7 mouse cellular contexts compared by ENCODE assay signal in the genomic region with DNA sequence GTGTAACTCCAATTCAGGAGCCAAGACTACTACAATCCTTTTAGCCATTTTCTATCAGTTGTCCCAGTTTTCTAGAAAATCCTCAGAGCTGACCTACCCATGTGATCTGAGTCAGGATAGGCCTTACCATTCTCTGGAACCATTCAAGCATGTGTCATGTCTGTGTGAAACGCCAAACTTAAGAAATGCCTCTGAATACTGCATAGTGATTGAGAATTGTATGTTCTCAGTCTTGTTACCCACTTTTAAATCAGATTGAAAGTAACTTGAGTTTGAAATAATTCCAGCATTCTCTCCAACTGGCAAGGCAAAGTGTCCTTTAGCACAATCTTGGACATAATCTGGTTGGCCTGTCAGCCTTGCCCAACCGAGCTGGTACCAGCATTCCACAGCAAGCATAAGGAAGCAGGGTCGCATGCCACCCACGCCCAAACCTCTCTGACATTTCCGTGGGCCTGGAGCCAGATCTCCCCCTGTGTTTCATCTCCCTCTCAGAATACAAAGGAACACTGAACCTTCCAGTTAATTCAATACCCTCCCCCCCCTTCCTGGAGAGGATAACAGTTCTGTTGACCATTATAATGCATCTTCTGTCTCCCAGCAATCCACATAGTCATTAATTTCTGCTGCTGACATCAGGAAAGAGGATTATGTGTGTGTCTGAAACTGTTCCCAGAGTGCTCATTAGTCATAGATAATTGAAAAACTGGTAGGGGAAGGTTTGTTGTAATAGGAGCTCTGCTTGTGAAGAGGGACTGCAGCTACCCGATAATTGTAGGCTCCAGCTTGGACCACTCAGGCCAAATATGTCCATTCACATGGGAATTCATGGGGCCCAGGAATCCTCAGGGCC.
DNase-seq lines count a peak whose midpoint lies in the region; ATAC-seq and TF ChIP-seq lines count a peak whose summit lies in the region.

No protein-coding gene starts in this region.

- ATAC-seq in midbrain, embryonic 12.5 days (ENCODE audit: low FRiP score, low read depth): peak; percentile 74
- no peak for ATAC-seq in megakaryocyte, adult 5-6 weeks (ENCODE audit: poor library complexity, severe bottlenecking)

- H3K36me3 ChIP-seq in testis, adult 2 months (ENCODE audit: control insufficient read depth, insufficient read depth, low read length): no peaks in the 10 kb centered on the region
- no peaks in the 10 kb centered on the region for H3K36me3 ChIP-seq in forebrain, embryonic 10.5 days (replicated peaks)
- H3K36me3 ChIP-seq in kidney, adult 2 months (ENCODE audit: control insufficient read depth, insufficient read depth, low read length): no peaks in the 10 kb centered on the region
- no peaks in the 10 kb centered on the region for H3K36me3 ChIP-seq in midbrain, embryonic 12.5 days

- H3K27ac ChIP-seq in testis, adult 2 months (ENCODE audit: control insufficient read depth, insufficient read depth, low read depth, low read length): peak overlapping the region; percentile 53; the same call in 1 of the 2 replicates
- peak overlapping the region; percentile 69 for H3K27ac ChIP-seq in forebrain, embryonic 10.5 days
- H3K27ac ChIP-seq in kidney, adult 2 months (ENCODE audit: insufficient read depth, low read depth, low read length): peak overlapping the region; percentile 55
- peak overlapping the region; percentile 39; the same call in 1 of the 2 replicates for H3K27ac ChIP-seq in midbrain, embryonic 12.5 days (replicated peaks)

- no peaks in the 10 kb centered on the region for H3K9me3 ChIP-seq in forebrain, embryonic 10.5 days
- no peaks in the 10 kb centered on the region for H3K9me3 ChIP-seq in midbrain, embryonic 12.5 days

- H3K4me1 ChIP-seq in testis, adult 2 months (ENCODE audit: control insufficient read depth, insufficient read depth, low read length): peaks cover 2% of the 10 kb centered on the region; the same call in 1 of the 2 replicates
- peaks cover 33% of the 10 kb centered on the region for H3K4me1 ChIP-seq in forebrain, embryonic 10.5 days
- H3K4me1 ChIP-seq in kidney, adult 2 months (ENCODE audit: control insufficient read depth, insufficient read depth, low read length): peaks cover 41% of the 10 kb centered on the region
- peaks cover 22% of the 10 kb centered on the region for H3K4me1 ChIP-seq in midbrain, embryonic 12.5 days

- no peaks in the 10 kb centered on the region for H3K27me3 ChIP-seq in testis, adult 2 months (ENCODE audit: control insufficient read depth, insufficient read depth, low read length)
- H3K27me3 ChIP-seq in forebrain, embryonic 10.5 days (ENCODE audit: poor library complexity, severe bottlenecking): no peaks in the 10 kb centered on the region
- no peaks in the 10 kb centered on the region for H3K27me3 ChIP-seq in kidney, adult 2 months (replicated peaks; ENCODE audit: control insufficient read depth, insufficient read depth, low read length)
- H3K27me3 ChIP-seq in midbrain, embryonic 12.5 days: no peaks in the 10 kb centered on the region

- DNase-seq in testis, postnatal 10 days (ENCODE audit: low spot score): no peak
- DNase-seq in forebrain, embryonic 10.5 days (ENCODE audit: extremely low spot score, low spot score): no peak
- DNase-seq in kidney, adult 2 months: peak; percentile 71
- DNase-seq in cerebellum, adult 8-10 months: no peak

- H3K4me2 ChIP-seq in midbrain, embryonic 12.5 days (replicated peaks): no peak overlapping the region

- 25% methylated on average over 6 of the region's 6 CpGs for whole genome bisulfite sequencing in forebrain, embryonic 10.5 days
- 18% methylated on average over 6 of the region's 6 CpGs for WGBS in kidney, adult 2 months
- 34% methylated on average over 6 of the region's 6 CpGs for WGBS in midbrain, embryonic 12.5 days

- H3K4me3 ChIP-seq in testis, adult 2 months (ENCODE audit: control insufficient read depth, low read depth, low read length): no peak overlapping the region
- no peak overlapping the region for H3K4me3 ChIP-seq in forebrain, embryonic 10.5 days
- no peak overlapping the region for H3K4me3 ChIP-seq in kidney, adult 2 months (ENCODE audit: insufficient read depth, low read depth, low read length)
- no peak overlapping the region for H3K4me3 ChIP-seq in midbrain, embryonic 12.5 days

- no peak overlapping the region for H3K9ac ChIP-seq in midbrain, embryonic 12.5 days (replicated peaks)

- TF ChIP-seq CTCF in testis, adult 2 months (IDR thresholded peaks at IDR 0.05; ENCODE audit: control insufficient read depth, insufficient read depth, insufficient replicate concordance, low read depth, low read length): no peak
- no peak for TF ChIP-seq CTCF in kidney, adult 2 months (conservative IDR thresholded peaks at IDR 0.05; ENCODE audit: insufficient read depth, insufficient read length, low read depth, low read length)

- TF ChIP-seq POLR2A in testis, adult 2 months (IDR thresholded peaks at IDR 0.05; ENCODE audit: control insufficient read depth, low read depth, low read length): no peak
- TF ChIP-seq POLR2A in kidney, adult 2 months (IDR thresholded peaks at IDR 0.05; ENCODE audit: low read depth, low read length): no peak
